Mouse (Mus musculus): ENCODE results near the gene Btbd8.

GRCm38 (mm10) chr5:107462147-107463076 is 24.6 kb downstream of the Btbd8 start:
- TF ChIP-seq POLR2A (IDR thresholded peaks at IDR 0.05; ENCODE audit: insufficient read length, low read depth), result no peak
- TF ChIP-seq USF1 (IDR thresholded peaks at IDR 0.05; ENCODE audit: low read depth), result no peak
- TF ChIP-seq MAX (IDR thresholded peaks at IDR 0.05; ENCODE audit: low read depth), result no peak
- no peak for TF ChIP-seq E2F4 (IDR thresholded peaks at IDR 0.05; ENCODE audit: insufficient read depth)
- TF ChIP-seq CEBPB (IDR thresholded peaks at IDR 0.05; ENCODE audit: insufficient read depth, poor library complexity, severe bottlenecking), result no peak
- no peak for TF ChIP-seq MYOD1 (IDR thresholded peaks at IDR 0.05; ENCODE audit: control insufficient read depth in 1 of 3, insufficient read length in 2 of 3, low read depth in 2 of 3)
- no peak for TF ChIP-seq POLR2AphosphoS2 (IDR thresholded peaks at IDR 0.05; ENCODE audit: insufficient read length, low read depth)
- TF ChIP-seq TCF12 (IDR thresholded peaks at IDR 0.05; ENCODE audit: insufficient read depth, poor library complexity, severe bottlenecking), result no peak
- TF ChIP-seq REST (IDR thresholded peaks at IDR 0.05; ENCODE audit: insufficient read depth, insufficient read length), result no peak
